Mouse (Mus musculus) T-cell, adult 2 months (primary cell): Measurements from ENCODE around the gene Tnrc6c.

ENCODE experiments used
- DNase-seq: peaks from one replicate; pipeline ENCODE4 v3.0.0; 2022; ENCODE audit warnings: low spot score

The Tnrc6c gene

DNA sequence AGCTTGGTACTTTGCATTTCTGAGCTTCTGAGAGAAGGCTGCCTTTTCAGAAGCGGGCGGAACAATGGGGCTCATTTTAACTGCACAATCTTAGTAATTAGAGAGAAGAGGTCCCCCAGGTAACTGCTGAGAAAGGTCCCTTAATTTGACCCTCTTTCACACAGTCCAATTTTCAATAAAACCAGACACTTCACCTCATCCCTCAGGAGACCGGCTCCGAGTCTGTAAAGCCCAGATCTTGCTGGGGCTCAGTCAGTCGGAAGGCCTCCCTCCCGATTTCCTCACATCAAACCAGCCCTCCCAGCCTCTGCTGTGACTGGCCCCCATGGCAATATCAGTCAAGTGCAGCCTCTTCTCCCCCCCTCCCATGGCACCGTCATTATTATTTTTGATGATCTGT lies 15.7 kb upstream of the Tnrc6c start:
- peak; percentile 19 for DNase-seq

DNA sequence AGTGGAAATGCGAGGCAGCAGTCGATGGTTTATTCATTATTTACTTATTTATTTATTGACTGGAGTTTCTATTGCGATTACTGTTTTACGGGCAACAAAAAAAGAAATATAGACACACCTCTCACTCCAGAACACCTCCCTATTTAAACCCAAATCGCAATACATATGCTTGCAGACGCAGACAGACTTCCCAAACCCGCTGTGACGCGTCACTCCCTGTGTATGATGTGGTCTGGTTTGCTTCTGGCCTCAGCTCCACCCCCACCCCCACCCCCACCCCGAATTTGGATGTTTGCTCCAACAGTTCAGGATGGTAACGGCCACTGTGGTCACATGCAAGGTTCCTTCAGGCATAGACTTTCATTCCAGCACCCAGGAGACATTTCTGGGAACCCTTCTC lies 15.3 kb upstream of the Tnrc6c start:
- peak; percentile 37 for DNase-seq

DNA sequence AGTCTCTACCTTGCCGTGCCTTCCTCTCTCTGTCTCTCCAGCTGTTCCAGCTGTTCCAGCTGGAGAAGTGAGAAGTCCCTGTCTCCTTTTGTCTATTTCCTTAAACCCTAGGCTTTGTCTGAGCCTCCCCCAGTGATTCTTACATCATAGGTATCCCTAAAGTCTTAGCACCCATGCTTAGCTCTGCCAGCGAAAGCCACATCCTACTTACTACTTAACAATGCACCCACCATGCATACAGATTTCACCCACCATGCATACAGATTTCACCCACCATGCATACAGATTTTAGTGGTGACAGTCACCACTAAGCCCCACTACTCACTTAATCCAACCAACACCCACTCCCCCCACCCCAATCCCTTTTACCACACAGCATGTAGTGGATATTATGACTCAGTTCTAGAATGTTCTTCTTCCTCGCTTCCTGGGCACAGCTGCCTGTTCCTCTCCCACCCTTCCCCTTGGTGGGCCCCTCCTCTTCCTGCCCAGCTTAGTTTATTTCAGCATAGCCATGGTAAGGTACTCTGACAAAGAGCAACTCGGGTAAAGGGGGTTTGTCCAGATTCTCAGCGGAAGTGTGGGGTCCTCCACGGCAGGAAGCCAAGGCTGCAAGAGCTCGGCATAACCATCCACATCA lies 14.6 kb upstream of the Tnrc6c start:
- DNase-seq: peak; percentile 56

DNA sequence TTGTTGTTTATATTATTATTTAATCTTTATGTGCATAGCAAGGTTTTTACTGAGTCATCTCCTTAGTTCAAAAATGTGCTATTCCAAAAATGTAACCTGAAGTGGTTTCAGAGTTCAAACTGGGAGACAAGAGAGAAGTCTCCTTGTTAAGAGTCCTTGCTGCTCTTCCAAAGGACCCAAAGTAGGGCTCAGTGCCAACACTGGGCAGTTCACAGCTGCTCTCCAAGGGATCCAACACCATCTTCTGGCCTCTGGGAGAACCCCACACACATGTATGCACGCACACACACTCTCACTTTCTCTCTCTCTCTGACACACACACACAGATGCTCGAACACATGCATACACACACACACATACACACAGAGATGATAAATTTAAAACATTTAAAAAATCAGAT lies 11.9 kb upstream of the Tnrc6c start:
- DNase-seq: no peak

DNA sequence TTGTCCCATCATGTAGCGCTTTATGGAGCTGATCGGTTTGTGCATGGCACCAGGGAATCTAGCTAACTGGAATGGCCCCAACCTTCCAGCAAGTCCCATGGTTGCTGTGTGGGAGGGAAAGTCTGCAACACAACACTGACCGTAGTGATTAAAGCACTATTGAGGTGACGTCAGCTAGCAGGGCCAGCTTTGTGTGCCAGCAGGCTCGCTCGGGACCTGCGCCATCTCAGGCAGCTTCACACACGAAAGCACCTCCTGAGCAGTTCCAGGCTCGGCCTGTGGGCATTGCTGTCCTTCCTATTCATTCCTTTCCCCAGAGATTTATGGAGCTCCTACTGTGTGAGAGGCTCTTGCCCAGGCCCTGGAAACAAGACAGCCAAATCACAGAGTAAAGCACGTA lies 10.8 kb upstream of the Tnrc6c start:
- DNase-seq: no peak

DNA sequence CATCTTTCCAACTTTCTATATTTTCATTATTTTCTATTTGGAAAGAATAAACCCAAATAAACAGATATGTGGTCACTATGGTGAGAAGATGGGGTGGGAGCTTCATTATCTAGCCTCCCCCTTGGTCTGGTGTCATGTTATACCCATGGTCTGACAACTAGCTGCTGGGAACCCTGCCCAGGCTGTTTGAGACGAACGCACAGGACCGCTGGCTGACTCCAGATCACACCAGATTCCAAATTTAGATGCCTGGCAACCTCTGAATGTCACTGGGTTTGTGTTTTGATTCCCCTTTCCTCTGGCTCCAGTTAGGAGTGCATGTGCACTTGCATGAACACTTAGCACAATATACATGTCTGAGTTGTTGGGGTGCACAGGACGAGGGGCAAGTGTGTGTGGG lies 7.3 kb upstream of the Tnrc6c start:
- DNase-seq: no peak

DNA sequence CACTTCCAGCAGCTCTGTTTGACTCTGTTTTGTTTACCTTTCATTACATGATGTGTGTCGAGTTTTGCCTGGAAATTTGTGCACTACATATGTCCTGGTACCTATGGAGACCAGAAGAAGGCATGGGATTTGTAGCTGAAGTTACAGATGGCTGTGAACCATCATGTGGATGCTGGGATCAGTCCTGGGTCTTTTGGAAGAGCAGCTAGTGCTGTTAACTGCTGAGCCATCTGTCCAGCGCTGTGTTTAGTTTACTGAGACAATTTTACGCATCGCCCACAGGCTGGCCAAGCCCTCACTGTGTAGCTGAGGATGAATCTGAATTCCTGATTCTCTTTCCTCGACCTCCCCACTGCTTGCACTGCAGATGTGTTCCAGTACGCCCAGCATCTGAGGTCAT lies 6.1 kb upstream of the Tnrc6c start:
- no peak for DNase-seq

DNA sequence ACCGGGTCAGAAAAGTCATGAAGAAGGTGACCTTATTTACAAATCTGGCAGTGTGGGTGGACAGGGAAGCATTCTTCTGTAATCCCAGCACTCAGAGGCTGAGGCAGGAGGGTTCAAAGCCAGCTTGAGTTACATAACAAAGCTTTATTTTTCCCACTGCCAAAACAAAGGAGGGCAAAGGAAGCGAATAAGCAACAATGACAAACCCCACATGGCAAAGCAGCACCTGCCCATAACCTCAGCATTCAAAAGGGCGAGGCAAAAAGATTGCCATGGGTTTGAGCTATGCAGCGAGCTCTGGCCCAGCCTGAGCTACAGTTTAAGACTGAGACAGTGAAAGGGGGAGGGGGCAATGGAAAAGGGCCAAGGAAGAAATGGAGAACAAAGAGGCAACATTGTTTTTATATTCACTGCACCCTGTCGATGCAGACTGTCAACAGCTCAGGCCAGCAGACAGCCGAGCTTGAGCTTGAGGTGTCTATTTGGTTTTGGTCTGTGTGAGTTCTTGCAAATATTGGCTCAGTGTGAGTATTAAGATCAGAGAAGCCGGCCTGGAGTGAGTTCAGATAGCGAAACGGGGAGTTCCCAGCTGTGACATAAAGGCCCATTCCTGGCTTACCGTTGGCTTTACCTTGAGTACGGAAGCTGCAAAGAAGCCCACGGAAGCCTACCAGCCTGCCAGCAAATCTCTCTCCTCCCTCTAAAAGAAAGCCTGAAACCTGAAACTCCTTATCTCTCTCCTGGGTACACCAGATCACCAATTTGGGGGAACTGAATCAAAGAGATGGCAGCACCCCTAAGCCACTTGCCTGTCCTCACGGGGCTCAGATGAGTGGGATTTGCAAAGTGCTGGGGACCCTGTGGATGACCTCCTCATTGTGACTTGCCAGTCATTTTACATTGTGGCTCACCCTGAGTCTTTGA lies 3.1 kb upstream of the Tnrc6c start:
- DNase-seq: no peak

DNA sequence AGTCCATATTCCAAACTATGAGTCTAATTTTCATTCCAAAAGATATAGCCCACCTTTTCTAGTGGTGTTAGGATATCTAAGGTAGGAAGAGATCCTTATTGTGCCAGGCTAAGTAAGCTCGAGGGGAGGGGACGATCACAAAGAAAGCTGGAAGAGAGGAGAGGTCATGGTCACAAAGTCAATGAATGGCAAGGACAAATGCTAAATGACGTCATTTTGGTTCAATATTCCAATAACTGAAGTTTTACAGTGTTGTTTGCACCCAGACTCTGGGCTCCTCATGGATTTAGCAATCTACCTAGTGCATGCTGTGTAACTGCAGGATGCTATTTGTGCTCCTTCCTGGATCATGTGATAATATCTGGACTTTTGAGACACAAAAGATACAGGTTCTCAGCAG lies 1.2 kb upstream of the Tnrc6c start:
- no peak for DNase-seq

DNA sequence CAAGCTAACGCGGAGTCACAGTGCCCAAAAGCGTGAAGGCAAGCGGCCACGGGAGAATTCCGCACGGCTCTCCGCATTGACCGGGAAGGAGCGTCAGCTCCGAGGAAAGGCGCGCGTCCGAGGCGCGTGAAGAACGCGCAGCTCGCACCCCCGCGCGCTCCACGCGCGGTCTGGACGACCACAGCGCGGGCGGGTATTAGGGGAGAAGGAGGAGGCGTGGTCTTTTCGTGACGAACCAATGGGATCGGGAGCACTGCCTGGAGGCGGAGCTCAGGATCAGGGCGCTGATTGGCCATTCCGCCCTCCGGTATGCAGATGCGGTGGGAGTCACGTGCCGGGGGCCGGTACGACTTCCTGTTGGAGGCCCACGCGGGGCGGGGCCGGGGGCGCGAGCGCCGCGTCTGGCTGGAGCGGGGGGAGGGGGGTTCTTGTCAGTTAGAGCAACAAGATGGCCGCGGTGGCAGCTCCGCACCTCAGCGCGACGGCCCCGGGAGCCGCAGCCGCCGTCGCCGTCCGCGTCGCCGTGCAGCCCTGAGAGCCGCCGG lies 363 bp downstream of the Tnrc6c start:
- peak; percentile 100 for DNase-seq

DNA sequence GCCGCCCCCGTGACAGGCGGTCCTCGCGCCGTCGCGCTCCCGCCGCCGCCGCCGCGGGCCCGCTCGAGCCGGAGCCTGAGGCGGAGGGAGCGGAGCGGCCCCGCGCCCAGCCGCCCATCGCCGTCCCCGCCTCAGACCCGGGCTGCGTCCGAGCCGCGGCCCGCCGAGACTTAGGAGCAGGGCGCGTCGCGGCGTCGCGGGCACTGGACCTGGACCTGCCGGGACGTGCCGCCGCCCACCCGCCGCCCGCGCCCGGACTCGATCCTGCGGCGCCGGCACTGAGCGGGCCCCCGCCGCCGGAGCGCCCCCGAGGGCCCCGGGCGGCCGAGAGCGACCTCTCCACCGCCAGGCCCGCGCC lies 824 bp downstream of the Tnrc6c start:
- no peak for DNase-seq

DNA sequence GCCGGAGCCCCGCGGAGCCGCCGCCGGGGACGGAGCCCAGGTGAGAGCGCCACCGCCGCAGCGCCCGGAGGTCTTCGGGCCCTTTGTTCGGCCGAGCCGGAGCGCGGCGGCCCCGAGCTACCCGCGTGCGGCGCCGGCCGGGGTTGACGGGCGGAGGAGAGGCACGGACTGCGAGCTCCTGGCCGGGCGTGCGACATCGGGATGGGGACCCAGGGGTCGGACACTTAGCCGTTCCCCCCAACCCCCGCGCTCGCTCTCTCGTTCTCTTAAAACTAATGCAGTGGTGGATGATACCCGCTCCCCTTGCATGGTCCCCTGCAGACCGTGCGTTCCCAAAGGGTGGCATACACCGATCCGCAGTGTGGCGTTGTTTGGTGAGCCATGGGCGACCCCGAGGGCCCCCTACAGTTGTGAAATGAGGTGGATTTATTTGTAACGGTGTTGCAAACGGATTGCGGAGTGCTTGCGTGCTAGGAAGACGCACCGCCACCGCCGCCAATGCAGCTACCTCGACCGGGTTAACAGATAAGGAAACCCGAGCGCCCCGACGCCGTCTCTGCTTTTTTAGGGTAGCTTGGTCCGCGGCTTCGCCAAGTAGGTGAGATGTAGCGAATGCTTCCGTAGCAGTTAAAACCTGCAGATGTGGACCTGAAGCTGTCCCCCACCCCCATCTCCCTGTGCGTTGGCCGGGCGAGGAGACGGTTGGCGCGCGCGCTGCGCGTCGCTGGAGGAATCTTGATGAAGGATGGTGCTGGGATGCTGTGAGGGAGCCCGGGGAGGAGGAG lies 1.4 kb downstream of the Tnrc6c start:
- peak; percentile 53 for DNase-seq

DNA sequence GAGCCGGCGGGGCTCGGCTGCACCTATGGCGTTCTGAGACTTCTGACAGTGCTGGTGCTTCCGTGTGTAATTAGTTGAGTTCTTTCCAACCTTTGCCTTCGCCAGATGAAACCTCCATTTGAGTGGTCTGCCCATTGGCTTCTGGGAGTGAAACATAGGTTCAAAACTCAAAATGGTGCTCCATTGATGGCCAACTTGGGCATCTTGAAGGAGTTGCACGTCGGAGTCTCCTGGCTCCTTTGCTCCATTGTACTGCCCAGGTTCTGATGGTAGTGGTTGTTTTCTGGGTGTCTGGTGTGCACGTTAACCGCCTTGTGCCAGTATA lies 1.9 kb downstream of the Tnrc6c start:
- no peak for DNase-seq

DNA sequence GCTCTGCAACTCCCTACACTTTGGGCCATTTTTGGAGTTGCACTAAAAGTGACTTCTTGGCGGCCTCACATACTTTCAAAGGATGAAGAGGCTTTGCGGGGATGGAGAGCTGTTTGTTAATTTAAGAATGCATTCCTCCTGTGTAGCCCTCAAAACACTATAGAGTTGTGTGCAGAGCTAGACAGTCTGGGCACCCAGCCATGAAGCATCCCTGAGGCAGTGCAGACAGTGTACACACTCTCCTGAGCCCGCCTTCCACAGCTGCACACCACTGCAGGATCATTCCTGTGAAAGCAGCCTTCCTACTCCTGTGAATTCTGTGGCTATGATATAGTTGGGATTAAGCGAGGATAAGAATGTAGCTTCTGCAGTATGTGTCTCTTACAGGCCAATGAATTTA lies 4.9 kb downstream of the Tnrc6c start:
- no peak for DNase-seq

DNA sequence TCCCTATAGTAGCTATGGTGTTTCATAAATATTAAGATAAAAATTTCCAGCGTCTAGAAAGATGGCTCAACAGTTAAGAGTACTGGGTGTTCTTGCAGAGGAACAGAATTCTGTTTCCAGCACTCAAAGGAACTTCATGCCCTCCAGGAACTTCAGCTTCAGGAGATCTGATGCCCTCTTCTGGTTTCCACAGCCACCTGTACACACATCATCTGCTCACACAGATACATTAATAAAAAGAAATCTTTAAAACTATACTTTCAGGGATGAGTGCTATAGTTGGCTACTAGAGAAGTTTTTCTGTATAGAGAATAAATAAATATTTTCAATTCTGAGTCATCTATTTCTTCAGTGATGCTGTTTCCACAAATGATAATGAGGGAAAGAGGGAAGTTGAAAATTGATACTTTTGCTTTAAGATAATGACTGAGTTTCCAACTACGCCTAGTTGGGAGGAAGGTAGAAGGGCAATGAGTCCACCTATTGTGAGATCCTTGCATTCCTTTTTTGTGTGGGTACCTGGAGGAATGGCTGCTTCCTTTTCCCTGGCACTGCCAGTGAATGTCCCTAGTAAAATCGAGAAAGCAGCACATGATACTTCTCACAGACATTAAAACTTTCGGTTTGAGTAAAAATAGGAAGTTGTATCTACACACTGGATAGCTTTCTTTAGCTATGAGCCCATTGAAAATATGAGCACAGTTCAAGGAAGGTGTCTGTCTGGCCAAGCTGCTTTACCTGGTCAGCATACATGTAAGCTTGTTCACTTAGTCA lies 9.1 kb downstream of the Tnrc6c start:
- no peak for DNase-seq

DNA sequence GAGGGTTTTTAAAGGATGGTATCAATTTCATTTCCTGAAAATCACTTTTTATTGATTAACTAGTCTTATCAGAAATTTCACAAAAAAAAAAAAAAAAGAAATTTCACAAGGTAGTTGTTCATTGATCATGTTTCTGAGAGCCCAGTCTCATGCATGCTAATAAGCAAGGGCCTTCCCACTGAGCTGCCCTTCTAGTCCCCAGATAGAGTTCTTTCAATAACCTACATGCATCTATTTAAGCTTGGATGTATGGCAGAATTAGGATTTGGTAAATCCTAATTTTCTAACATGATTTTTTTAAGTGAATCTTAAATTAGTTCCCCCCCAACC lies 9.7 kb downstream of the Tnrc6c start:
- no peak for DNase-seq

DNA sequence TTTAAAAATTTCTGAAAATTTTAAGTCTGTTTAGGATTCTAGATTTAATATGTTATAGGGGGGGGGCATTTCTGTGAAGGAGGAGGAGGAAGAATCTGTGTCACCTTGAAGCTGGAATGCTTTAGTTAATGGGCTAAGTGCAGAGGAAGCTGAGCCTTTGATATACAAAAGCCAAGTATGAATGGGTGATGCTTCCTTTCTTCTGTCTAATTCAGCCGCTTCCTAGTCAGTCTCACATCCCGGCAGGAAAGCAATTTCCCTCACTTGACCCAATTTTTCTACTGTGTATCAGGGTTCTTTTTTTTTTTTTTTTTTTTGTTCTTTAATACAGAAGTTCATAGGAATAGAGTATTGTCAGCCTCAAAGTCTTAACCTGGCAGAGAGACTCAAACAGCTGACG lies 11.1 kb downstream of the Tnrc6c start:
- DNase-seq: no peak

DNA sequence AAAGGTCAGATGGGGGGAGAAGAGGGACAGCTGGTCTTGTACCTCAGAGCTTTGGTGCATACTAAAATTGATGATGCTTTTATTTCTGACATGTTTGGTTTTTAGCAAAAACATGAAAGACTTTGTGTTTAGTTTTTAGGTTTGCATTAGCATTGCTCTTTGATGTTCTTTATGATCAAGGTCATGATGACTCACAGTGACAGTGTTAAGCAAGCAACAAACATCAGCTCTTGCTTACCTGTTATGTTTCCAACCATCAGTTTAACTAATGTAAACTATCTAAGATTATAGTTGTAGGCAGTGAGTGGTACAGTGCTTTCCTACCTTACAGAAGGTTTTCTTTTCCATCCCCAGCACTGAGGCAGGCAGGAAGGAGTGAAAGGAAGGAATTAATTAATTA lies 12.5 kb downstream of the Tnrc6c start:
- no peak for DNase-seq

DNA sequence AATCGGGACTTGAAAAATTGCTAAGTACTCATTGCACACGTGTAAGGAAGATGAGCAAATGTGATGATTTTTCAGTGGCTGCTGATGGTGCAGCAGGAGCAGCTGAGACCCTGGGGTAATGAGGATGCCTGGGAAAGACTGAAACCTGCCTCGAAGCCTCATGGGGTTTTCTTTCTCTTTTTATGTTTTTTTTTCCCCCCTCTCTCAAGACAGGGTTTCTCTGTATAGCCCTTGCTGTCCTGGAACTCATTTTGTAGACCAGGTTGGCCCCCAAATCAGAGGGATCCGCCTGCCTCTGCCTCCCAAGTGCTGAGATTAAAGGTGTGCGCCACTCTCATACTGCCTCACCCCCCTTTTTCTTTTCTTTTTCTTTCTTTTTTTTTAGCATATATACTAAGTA lies 13.1 kb downstream of the Tnrc6c start:
- DNase-seq: no peak

DNA sequence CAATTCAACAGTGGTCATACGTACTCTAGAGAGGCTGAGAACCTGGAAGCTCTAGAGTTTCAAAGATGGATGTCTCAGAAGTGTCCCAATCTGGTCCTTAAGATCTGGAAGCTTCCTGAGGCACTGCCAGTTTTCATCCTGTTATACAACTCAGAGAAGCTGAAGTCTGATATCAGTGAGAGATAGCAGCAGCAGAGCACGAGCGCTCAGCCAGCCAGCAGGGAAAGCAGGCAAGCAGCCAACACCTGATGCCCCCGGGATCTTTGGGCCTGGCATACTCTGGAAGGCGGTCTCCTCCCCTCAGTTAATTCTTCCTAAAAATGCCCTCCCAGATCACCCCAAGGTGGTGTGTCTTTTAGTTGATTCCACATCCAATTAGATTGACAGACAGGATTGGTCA lies 13.7 kb downstream of the Tnrc6c start:
- DNase-seq: no peak

DNA sequence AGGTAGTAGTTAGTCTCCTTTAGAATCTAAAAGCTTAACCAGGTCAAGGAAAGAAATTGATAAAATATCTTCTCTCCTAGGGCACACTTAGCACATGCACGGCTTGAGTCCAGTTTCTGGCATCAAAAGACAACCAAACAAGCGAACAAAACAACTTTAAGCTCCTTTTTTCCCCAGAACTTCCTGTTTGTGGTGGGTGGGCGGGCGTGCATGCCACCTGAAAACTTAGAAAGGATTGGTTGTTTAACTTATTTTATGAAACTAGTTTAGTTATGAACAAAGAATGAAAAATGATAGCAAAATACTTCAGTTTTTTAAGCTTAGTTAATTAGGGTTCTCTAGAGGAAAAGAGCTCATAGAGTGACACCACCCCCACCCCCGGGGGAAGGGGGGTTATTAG lies 17.5 kb downstream of the Tnrc6c start:
- DNase-seq: no peak

DNA sequence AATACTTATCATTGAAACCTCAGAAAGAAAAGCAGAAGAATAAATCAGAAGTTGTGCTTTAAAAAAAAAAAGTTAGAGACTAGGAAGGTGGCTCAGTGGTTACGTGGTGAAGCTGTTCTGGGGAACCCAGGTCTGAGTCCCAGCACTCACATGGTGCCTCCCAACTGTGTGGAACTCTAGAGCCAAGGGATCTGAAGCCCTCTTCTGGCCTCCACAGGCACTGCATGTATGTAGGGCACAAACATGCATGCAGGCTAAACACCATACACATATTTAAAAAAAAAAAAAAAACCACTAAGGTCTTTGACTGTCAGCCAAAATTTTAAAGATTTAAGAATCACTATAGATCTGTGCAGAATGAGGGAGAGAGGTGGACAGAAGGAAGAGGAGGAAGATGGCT lies 20.4 kb downstream of the Tnrc6c start:
- peak; percentile 34 for DNase-seq
